Mouse (Mus musculus): ENCODE measurements around the gene Apoa4.

The Apoa4 gene

DNA sequence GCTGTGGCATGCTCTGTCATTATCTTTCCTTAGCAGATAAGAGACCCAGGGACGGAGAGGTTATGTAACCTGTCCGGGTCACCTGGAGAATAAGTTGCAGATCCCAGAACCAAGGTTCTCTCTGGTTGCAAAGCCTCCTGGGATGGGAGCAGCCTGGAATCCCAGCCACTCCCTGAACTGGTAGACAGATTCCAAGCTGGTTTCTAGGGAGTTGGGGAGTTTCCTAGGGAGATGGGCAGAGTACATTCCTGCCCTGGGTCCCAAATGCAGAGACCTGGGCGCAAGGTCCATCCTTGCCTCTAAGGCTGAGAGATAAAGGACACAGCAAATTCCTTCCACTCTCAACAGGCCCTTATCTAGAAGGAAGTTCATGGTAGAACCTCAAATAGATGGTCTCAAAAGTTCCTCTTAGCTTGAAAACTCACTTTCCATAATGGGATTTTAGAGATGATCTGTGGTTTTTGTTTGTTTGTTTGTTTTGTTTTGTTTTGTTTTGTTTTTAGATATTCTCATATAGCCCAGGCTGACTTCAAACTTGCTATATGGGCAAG, 13.4 kb upstream of the Apoa4 start:
- no peak for DNase-seq (ENCODE audit: low spot score in 2 of 2)

DNA sequence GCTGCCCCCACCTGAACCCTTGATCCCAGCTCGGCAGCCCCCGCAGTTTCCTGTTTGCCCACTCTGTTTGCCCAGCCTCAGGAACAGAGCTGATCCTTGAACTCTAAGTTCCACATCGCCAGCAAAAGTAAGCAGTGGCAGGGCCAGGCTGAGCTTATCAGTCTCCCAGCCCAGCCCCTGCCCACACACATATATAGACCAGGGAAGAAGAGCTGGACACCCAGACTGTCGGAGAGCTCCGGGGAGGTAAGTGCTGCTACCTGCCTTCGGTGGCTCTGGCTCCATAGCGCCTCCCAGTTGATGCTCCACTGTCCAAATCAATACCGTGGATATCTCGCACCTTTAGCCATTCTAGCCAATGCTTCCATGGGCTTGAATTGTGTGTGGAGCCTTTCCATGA, 12.0 kb upstream of the Apoa4 start, which contains the start of gene Apoa1:
TSS of gene Apoa1 (plus strand) at position 90 of the 400 bp plus-strand sequence.
- DNase-seq (ENCODE audit: low spot score in 2 of 2): no peak

DNA sequence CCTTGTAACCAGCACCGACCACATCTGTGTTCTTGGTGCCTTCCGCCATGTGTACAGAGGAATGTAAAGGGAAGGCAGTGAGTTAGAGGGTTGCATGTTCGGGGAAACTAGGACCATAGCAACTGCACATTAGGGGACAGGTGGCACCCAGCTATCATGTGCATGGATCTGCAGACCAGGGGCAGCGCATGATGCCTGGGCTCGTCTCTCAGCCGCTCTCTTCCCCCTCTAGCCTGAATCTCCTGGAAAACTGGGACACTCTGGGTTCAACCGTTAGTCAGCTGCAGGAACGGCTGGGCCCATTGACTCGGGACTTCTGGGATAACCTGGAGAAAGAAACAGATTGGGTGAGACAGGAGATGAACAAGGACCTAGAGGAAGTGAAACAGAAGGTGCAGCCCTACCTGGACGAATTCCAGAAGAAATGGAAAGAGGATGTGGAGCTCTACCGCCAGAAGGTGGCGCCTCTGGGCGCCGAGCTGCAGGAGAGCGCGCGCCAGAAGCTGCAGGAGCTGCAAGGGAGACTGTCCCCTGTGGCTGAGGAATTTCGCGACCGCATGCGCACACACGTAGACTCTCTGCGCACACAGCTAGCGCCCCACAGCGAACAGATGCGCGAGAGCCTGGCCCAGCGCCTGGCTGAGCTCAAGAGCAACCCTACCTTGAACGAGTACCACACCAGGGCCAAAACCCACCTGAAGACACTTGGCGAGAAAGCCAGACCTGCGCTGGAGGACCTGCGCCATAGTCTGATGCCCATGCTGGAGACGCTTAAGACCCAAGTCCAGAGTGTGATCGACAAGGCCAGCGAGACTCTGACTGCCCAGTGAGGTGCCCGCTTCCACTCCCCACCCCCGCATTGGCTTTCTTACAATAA, 10.7 kb upstream of the Apoa4 start:
- peak; percentile 78 to 83 for DNase-seq (ENCODE audit: low spot score in 2 of 2)

DNA sequence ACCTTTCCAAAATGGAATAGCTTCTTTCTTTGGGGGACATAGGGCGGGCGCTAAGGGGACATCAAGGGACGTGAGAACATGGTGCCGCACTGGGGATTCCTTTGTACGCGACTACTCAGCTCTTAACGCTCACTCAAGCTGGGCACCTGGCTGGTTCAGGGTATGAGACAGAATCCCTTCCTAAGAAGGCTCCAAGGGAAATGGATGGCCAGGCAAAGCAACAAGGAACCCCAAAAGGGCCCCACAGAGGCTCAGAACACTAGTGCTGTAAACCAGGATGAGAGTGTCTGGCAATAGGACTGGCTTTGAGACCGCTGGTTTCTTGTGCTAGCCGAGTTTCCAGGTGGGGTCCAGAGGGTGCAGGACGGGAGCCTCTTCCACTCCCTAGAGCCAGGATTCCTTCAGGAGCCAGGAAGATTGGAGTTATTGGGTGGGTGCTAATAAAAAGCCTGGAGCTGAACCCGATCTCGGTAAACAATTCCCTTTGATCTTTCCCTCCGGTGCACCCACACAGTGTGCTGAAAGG, 10.0 kb upstream of the Apoa4 start:
- DNase-seq (ENCODE audit: low spot score in 2 of 2): no peak

DNA sequence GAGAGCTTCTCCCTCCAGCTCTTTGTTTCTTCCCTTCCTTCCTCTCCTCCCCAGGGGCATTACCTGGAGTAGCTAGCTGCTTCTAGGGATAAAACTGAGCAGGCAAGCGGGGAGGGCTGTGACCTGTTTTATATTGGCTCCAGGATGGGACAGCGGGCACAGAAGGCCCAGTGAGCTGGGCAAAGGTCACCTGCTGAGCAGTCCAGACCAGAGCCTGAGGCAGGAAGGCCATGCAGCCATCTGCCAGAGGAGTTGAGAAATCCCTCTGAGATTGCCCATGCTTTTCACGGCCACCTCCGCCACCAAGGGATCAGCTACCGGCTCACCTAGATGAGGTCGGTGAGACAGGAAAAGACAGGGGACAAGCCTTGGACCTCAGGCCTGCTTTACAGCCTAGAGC, 5.3 kb upstream of the Apoa4 start:
- no peak for DNase-seq (ENCODE audit: low spot score in 2 of 2)

DNA sequence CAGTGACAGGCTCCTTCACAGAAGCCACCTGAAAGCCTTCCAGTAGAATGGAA, 5.1 kb upstream of the Apoa4 start, which contains the start of gene Apoc3:
TSS of gene Apoc3 (minus strand) at position 41 of the 53 bp plus-strand sequence.
- no peak for DNase-seq (ENCODE audit: low spot score in 2 of 2)

DNA sequence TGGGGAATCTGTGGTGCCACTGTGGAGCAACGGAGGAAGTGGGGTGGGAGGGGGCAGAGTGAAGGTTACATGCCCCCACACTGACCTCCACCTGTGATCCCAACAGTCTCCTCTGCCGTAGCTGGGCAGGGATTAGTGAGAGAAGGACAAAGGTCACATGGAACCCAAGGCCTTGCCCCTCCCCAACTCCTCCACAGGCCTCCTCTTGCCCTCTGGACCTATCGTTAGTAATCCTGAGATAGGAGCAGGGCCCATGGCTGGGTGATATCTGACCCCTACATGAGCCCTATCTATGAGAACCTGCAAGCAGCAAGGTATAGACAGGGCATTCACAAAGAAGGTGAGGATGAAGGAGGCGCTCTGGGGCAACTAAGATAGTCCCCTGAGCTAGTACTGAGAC, 4.8 kb upstream of the Apoa4 start:
- no peak for DNase-seq (ENCODE audit: low spot score in 2 of 2)

DNA sequence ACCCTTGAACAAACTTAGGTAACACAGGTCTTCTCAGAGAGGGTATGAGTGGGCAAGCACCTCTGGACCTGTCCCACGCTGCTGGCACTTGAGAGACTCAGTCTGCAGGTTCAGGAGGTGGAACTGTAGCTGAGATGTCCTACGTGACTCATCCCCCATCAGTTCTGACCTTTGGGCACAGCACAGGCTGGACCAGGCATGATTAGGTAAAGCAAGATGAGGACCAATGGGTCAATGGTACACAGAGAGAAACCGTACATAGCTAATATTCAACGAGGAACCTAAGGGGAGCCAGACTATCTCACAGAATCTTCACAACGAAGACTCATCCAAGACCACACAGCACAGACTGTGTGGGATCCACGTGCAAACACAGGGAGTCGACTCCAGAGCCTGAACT, 1.6 kb upstream of the Apoa4 start:
- DNase-seq (ENCODE audit: low spot score in 2 of 2): no peak

DNA sequence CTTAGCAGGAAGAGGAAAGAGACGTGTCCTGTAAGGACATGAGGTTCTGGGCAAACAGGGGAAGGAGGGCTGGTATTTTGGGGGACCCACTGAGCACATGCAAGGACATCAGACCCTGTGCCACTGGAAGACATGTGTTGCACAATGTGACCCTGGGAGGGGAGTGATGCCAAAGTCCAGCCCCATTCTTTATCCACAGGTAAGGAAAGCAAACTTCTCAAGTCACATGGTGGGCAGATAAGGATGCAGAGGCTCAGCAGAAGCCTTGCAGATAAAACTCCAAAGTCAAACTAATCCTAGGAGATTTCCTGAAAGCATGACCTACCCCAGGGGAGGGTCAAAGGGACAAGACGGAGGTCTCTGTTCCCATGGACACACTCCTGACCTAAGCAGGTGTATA, 1.3 kb downstream of the Apoa4 start:
- no peak for DNase-seq (ENCODE audit: low spot score in 2 of 2)

DNA sequence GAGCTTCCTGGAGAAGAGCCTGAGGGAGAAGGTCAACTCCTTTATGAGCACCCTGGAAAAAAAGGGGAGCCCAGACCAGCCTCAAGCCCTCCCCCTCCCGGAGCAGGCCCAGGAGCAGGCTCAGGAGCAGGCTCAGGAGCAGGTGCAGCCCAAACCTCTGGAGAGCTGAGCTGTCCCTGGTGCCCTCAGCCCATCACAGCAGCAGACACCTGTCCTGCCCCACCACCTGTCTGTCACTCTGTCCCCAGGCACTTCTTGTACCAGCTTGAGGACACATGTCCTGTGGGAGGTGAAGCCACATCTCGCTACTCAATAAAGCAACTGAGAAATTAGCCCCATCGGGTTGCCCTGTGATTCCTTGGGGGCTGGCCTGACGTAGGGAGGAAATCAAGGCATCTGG, 2.6 kb downstream of the Apoa4 start:
- DNase-seq (ENCODE audit: low spot score in 2 of 2): no peak

DNA sequence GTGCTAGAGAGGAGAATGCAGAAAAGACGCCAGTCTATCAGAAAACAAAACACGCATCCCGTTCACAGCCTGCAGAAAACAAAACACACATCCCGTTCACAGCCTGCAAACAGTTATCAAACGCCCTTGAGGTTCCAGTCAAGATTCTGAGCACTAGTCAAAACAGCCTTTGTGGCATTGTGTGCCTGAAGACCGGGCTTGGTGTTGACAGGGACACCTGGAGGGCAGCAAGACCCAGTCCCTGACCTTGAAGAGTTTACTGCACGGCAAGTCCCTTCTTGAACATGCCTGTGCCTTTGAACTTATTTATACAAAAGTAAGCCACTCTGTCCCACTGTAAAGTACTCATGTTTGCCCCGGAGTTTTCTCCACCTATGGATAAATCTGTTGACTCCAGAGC, 3.1 kb downstream of the Apoa4 start:
- DNase-seq (ENCODE audit: low spot score in 2 of 2): no peak

DNA sequence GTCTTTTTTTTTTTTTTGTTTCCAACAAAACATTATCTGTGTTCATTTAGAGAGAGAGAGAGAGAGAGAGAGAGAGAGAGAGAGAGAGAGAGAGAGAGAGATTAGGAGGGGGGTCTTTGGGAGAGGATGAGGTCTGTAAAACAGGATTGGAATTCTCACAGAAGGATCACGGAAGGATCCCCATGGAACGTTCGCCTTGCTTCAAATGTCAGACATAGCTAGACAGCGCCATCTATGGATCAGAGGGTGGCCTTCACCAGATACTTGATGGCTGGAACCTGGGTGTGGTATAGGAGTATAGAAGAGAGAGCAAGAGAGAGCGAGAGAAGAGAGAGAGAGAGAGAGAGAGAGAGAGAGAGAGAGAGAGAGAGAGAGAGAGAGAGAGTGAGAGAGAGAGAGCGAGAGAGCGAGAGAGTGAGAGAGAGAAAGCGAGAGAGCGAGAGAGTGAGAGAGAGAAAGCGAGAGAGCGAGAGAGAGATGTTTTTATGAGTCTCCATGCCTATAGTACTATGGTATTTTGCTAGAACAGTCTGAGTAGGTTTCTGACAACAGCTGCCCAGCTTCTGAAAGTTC, 6.3 kb downstream of the Apoa4 start:
- no peak for DNase-seq (ENCODE audit: low spot score in 2 of 2)

DNA sequence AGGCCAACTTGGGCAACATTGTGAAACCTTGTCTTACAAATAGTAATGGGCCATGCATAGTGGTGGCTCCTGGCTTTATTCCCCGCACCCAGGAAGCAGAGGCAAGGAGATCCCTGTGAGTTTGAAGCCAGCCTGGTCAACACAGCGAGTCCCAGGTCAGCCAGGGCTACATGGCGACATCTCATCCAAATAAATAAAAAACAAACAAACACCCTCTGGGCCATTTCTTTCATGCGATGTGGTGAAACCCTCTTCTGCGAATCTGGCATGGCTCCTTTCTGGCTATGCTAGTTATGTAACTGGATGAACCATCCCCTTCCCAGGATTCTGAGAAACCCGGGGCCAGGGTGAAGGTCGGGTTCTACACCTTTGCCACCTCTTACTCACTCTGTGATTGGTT, 15.7 kb downstream of the Apoa4 start:
- DNase-seq (ENCODE audit: low spot score in 2 of 2): no peak

DNA sequence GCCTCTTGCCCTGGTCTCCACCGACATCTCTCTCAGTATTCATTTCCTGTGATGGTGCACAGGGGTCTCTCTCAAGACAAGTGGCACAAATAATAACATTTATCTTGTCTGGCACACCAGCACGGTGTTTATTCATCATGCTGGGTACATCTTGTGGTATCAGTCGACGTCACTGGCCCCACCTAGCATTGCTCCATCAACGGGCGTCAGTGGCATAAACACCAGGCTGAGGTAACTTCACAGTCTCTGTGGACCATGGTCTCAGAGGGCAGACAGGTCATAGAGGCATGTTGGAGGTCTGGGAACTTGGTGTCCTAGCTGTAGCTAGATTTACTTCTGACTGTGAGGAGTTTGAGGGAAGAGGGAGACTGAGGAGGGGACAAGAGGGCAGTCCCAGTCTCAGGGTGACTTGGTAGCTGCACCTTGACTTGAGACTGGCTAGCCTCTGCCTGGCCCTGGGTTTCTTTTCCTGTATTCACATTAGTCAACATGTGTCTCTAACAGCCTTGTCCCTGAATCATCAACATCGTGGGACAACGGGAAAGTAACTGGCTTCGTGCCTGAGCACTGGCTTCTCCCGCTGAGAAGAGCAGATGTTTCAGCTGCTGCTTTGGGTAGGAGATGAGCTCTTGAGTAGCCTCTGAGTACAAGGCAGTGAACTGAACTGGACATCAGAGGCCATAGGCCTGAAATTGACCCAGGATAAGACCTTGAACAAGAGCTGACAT, 16.3 kb downstream of the Apoa4 start:
- DNase-seq (ENCODE audit: low spot score in 2 of 2): no peak

DNA sequence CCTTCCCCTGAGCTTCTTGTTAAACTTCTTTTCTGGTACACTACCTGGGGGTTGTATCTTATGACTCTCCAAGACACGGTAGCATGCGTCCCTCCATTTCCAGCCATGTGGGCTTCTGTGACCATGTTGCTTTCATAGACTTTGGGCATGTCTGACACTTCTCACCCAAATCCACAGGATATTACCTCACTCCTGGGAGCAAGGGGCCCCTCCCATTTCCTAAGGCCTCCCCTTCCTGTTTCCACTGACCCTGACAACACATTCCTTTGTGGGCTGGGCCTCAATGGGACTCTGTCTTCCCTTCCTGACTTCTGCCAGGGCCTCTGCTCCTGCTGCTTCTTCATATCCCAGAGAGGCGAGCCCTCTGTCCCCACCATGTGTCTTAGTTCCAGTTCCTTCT, 17.1 kb downstream of the Apoa4 start:
- DNase-seq (ENCODE audit: low spot score in 2 of 2): no peak

DNA sequence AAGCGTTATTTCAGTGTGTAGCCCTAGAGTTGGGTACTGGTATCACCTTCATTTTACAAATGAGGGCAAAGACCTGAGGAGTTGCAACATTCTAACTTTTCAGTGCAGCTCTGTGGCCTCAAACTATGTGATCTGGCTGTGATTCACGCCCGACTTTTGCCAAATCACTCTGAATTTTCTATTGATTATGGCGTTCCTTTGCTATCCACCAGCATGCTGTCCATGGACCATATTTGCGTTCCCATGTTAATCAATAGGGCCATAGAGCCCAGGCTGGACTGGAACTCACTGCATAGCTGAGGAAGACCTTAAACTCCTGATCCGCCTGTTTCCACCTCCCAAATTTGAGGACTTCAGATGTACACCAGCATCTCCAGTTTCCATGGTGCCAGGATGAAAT, 18.6 kb downstream of the Apoa4 start:
- no peak for DNase-seq (ENCODE audit: low spot score in 2 of 2)

DNA sequence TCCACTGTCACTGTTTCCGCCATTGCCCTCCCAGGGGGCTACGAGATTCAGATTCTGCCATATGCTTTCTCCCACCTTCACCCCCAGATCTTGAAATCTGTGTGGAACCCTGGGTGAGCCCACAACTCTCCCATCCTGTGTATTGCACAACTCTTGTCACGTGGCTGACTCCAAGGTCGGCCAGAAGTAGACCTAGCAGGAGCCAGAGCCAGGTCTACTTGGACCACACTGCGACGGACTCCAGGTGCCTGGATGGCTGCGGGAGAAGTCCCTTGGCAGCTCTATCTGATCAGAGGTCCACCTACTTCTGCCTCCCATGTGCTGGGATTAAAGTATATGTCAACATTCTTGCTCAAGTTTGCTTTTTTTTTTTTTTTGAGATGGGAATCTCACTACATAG, 20.6 kb downstream of the Apoa4 start:
- no peak for DNase-seq (ENCODE audit: low spot score in 2 of 2)

DNA sequence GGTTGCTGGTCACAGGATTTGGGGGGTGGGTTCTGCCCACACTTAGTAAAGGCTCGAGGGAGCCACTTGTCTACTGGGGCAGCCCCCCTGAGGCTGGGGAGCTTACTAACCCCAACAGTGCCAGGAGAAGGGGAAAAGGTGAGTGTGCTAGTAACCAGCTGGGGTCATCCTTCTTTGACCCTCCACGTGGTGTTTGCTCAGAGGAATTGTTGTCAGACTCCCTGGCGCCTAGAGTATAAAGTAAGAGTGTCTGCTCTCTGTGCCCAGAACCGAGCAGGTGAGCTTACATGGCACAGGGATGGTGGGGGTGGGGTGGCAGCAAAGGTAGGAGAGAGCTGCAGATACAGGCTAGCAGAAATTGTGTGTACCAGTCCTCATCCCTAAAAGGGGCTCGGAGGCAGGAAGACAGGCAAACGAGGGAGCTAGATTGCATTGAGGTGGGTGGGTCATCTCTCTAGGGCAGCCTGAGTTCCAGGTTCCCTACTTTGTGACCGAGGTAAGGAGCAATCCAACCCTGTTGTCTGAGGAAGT, 27.9 kb downstream of the Apoa4 start, which contains the start of gene Apoa5:
TSS of gene Apoa5 (plus strand) at position 291 of the 531 bp plus-strand sequence.
- no peak for DNase-seq (ENCODE audit: low spot score in 2 of 2)

DNA sequence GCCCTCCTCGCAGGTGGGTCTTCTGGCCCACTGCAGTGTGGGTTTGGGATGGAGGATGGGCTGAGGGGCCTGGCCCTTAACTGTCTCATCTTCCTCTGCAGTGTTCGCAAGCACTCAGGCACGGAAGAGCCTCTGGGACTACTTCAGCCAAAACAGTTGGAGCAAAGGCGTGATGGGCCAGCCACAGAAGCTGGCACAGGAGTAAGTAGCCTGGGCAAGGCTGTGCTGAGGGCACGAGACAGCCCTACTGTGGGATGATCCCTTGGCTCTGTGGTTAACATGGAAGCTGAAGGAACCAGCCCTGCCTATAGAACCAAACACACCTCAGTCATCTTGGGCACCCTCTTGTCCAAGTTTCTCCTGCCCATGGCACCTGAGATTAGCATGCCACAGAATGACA, 28.6 kb downstream of the Apoa4 start:
- no peak for DNase-seq (ENCODE audit: low spot score in 2 of 2)

DNA sequence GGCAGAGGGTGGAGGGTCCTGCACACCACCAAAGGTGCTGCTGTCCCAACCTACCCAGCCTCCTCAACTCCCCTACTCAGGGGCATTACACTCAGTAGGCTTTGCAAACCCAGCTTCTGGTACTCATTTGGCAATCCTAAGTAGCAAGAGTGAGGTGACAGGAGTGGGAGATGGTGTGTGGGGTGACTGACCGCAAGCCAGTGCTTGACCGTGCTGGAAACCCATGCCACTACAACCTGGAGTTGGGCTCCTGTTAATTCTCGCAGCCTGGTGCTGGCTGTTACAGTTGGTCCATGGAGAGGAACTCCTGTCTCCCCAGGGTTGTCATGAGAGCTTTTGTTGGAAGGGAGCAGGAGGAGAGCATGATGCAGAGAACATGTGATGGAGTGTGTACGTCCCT, 30.3 kb downstream of the Apoa4 start:
- no peak for DNase-seq (ENCODE audit: low spot score in 2 of 2)

DNA sequence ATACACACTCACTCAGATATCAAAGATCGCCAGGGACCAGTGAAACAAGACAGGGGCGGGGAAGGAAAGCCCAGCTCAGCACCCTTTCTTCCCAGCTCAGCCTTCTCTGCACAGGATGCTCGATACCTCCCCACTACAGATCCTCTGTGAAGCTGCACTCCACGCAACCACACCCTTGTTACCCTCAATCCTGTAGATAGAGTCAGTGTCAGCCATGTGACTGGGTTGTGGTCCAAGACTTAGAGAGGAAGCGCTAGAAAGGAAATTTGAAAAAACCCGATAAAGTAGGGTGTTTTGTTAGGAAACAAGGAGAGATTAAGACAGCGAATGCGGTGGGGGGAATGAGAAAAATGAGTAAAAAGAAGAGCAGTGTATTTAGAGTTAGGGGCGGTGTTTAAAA, 31.6 kb downstream of the Apoa4 start:
- DNase-seq (ENCODE audit: low spot score in 2 of 2): no peak

DNA sequence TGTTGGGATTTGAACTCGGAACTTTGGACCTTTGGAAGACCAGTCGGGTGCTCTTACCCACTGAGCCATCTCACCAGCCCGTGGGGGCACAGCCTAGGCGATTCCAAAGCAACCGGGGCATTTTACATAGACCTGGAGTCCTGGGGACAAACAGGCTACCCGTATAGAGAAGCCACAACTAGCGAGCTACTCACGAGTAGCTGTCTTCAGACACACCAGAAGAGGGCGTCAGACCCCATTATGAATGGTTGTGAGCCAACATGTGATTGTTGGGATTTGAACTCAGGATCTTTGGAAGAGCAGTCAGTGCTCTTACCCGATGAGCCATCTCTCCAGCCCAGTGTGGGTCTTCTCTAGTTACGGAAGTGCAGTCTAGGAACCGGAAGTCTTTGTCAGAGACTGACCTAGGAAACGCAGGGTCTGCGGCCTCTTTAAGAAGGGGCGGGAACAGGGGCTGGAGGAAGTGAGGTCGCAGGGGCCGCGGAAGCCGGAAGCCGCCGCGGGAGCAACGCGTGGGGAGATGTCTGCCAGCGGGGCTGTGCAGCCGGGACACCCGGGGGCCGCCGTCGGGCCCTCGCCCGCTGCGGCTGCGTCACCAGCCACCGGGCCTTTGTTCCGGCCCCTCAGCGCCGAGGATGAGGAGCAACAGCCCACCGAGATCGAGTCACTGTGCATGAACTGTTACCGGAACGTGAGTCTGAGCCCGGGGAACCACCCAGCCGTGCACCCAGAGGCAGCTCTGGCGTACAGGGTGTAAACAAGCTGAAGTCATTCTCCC, 32.4 kb downstream of the Apoa4 start, which contains the start of gene Zpr1:
TSS of gene Zpr1 (plus strand) at position 388 of the 778 bp plus-strand sequence.
- DNase-seq (ENCODE audit: low spot score in 2 of 2): peak; percentile 81 to 85
